Mouse (Mus musculus) cortical plate, adult 2 months (tissue): ENCODE measurements around the gene Alg9. TPM values are rescaled to one million over a fixed set of nuclear protein-coding genes. Genes with fewer than 3 reads are reported as not detected.
"Not testable (repeated sequence)": the region's sequence is repeated elsewhere in the genome, so short reads cannot be mapped to it uniquely, and the experiment has no call there.

ENCODE experiments used
- H3K27ac ChIP-seq: fragments of 200-500 bp; 2 replicates; pipeline ENCODE4 v1.5.1; 2012; ENCODE audit warnings: low read length, control low read depth, inconsistent platforms; ENCODE audit not compliant: insufficient read depth
- H3K4me1 ChIP-seq: fragments of 200-500 bp; 2 replicates; pipeline ENCODE4 v1.6.1; 2011; ENCODE audit warnings: low read length; ENCODE audit not compliant: control insufficient read depth, insufficient read depth
- H3K4me3 ChIP-seq: fragments of 200-500 bp; 2 replicates; pipeline ENCODE4 v1.5.1; 2011; ENCODE audit warnings: mild to moderate bottlenecking, low read length, control low read depth; ENCODE audit not compliant: insufficient read depth
- CTCF ChIP-seq: fragments of 200-500 bp; IDR thresholded peaks from 2 replicates; pipeline ENCODE4 v1.5.1; 2011; ENCODE audit warnings: mild to moderate bottlenecking, control low read depth, low read length; ENCODE audit not compliant: insufficient read depth; ENCODE audit errors: extremely low read depth
- POLR2A ChIP-seq: fragments of 200-500 bp; IDR thresholded peaks from 2 replicates; pipeline ENCODE4 v1.6.1; 2011; ENCODE audit warnings: mild to moderate bottlenecking, low read length, control low read depth; ENCODE audit not compliant: insufficient read depth; ENCODE audit errors: extremely low read depth
- polyA plus RNA-seq: library from polyadenylated mRNA; depleted of rRNA; stranded (reverse); fragments of >200 nt; gene quantifications from 2 replicates; pipeline ENCODE4 v1.2.3, GENCODE M21; 2012

The Alg9 gene
- polyA plus RNA-seq, 1 experiment, result 22.2 TPM

DNA sequence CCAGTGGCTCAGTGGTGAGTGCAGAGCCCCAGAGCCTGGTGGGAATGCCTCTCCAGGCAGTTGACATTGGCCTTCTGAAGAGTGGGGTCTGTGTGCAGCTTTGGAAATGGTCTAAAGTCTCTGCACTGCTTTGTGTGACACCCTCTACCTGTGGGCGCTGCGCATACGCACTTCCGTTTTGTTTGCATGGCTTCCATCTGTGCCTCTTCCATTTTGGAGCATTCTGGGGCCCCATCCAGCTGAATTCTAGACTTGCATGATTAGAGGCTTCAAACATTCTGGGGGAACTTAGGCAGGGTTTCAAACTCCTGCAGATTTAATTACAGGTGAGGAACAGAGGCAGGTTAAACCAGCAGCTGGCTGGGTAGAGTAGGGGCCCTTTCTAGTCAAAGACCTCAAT, 57.3 kb downstream of the Alg9 start:
- no peak overlapping the region for H3K4me3 ChIP-seq

DNA sequence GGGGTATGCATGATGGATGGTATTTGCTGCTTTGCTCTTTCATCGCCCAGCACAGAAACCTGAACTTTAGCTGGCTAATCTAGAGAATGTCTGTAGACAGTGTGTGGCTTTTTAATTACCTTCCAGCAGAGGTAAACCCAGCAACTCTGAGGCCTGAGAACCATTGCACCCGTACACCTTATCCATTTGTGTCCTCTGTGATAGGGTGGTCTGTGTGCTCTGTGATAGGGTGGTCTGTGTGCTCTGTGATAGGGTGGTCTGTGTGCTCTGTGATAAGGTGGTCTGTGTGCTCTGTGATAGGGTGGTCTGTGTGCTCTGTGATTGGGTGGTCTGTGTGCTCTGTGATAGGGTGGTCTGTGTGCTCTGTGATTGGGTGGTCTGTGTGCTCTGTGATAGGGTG, 57.8 kb downstream of the Alg9 start:
- H3K4me3 ChIP-seq, H3K4me1 ChIP-seq: not testable (repeated sequence)

More for the DNA sequence above, 57.3 kb downstream of the Alg9 start:
- Histone ChIP-seq H3K27ac (no peak overlapping the region), H3K4me1 (no peaks in the 10 kb centered on the region)
- TF ChIP-seq CTCF, result no peak
- TF ChIP-seq POLR2A, result no peak

DNA sequence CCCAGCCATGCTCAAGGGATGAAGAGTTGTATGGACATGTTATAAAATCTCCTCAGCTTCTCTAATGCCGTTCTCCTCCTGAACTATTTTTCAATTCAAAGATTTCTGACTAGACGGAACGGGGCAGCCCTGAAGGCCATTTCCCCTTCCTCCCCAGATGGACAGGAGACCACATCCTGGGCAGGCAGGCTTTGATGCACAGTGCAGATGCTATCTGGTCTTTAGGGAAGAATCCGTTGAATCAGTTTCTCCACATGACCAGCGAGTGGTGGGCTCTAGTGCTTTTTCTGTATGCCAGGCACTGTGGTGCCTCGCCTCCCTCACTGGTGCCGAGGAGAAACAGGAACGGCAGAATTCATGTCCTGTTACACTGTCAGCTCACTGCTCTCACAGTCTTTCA, 59.0 kb downstream of the Alg9 start:
- H3K27ac ChIP-seq, result no peak overlapping the region
- no peaks in the 10 kb centered on the region for H3K4me1 ChIP-seq
- H3K4me3 ChIP-seq, result no peak overlapping the region
- TF ChIP-seq CTCF, result no peak

More for the DNA sequence above, 57.8 kb downstream of the Alg9 start:
- not testable (repeated sequence) for H3K27ac ChIP-seq

- TF ChIP-seq CTCF (no peak), POLR2A (no peak)
- Histone ChIP-seq H3K4me3 (no peak overlapping the region), H3K4me1 (no peaks in the 10 kb centered on the region), H3K27ac (no peak overlapping the region)
Observed at GRCm38 (mm10) chr9:50835068-50835705, 60.4 kb downstream of the Alg9 start.

- TF ChIP-seq POLR2A, result no peak
- no peak for TF ChIP-seq CTCF
- no peak overlapping the region for H3K4me3 ChIP-seq
Observed at GRCm38 (mm10) chr9:50836097-50836496, 61.3 kb downstream of the Alg9 start.

DNA sequence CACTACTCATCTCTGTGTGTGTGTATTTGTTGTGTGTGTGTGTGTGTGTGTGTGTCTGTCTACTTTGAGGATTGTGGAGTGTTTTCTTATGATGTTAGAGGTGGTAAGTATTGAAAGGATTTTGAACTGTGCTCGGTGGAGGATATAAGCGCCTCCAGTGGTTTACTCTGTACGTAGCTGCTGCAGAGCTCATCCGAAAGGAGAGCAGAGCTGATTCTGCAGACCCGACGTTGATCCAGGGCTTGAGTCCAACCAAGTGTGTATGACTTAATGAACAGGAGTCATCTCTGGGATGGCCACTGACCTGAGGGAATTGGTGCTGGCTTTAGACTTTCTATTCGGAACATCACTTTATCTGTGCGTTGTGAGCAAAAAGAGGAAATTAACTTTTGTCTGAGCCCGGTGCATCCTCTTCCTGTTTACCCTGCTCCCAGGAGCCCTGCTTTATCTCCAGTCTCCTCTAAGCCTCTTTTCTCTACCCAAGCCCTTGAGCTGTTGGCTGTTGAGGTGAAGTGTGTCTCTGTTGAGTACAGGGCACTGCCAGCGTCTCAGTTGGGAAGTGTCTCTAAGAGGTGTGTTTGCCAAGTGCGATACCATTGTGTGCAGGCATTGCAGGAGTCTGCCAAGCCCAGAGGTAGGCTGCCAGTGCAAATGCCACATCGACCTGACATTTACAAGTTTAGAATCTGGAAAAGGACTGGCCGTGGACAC, 66.4 kb downstream of the Alg9 start:
- H3K4me1 ChIP-seq, result no peaks in the 10 kb centered on the region
- H3K4me3 ChIP-seq, result no peak overlapping the region
- H3K27ac ChIP-seq, result no peak overlapping the region
- TF ChIP-seq CTCF, result no peak
- no peak for TF ChIP-seq POLR2A

More at GRCm38 (mm10) chr9:50836097-50836496, 61.3 kb downstream of the Alg9 start:
- H3K27ac ChIP-seq, result no peak overlapping the region
- H3K4me1 ChIP-seq, result no peaks in the 10 kb centered on the region

GRCm38 (mm10) chr9:50845081-50845480, 70.3 kb downstream of the Alg9 start, which contains the start of gene Ppp2r1b:
Gene Ppp2r1b, plus strand, starts transcription at chr9:50845301.
- H3K4me3 ChIP-seq, result no peak within 1 kb of the TSS
- TF ChIP-seq CTCF (no peak), POLR2A (no peak)
- no peak within 1 kb of the TSS for H3K27ac ChIP-seq
- peaks cover 2% of the 10 kb centered on the region; the same call in 1 of the 2 replicates for H3K4me1 ChIP-seq

- no peak overlapping the region for H3K4me3 ChIP-seq
- no peak overlapping the region for H3K27ac ChIP-seq
- peaks cover 2% of the 10 kb centered on the region; the same call in 1 of the 2 replicates for H3K4me1 ChIP-seq
- TF ChIP-seq CTCF, result no peak
- TF ChIP-seq POLR2A, result no peak
Observed at GRCm38 (mm10) chr9:50845547-50845946, 70.7 kb downstream of the Alg9 start.

DNA sequence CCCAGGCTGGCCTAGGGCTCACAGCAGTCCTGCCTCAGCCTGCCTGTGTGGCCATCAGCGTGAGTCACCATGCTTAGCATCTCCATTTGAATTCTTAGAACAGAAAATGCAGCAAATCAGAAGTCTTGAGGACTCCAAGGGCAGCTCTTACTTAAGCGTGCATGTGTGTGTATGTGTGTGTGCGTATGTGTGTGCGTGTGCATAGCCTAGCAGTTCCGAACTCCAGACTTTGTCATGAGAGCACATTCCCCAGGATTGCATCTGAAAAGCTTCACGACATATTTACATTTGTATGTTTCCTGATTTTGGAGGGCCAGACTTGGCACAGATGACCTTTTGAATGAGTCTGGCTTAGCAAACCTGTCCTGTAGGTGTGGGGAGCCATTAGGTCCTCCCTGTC, 72.3 kb downstream of the Alg9 start:
- Histone ChIP-seq H3K27ac (no peak overlapping the region), H3K4me3 (no peak overlapping the region), H3K4me1 (peaks cover 2% of the 10 kb centered on the region; the same call in 1 of the 2 replicates)
- TF ChIP-seq POLR2A, result no peak
- no peak for TF ChIP-seq CTCF
